Mouse (Mus musculus) cortical plate, adult 2 months (tissue): Measurements from ENCODE around the gene Lgals12. TPM values are rescaled to one million over a fixed set of nuclear protein-coding genes. Genes with fewer than 3 reads are reported as not detected.

Source experiments
- H3K27ac ChIP-seq: fragments of 200-500 bp; 2 replicates; pipeline ENCODE4 v1.5.1; 2012; ENCODE audit warnings: low read length, control low read depth, inconsistent platforms; ENCODE audit not compliant: insufficient read depth
- H3K4me1 ChIP-seq: fragments of 200-500 bp; 2 replicates; pipeline ENCODE4 v1.6.1; 2011; ENCODE audit warnings: low read length; ENCODE audit not compliant: control insufficient read depth, insufficient read depth
- H3K4me3 ChIP-seq: fragments of 200-500 bp; 2 replicates; pipeline ENCODE4 v1.5.1; 2011; ENCODE audit warnings: mild to moderate bottlenecking, low read length, control low read depth; ENCODE audit not compliant: insufficient read depth
- CTCF ChIP-seq: fragments of 200-500 bp; IDR thresholded peaks from 2 replicates; pipeline ENCODE4 v1.5.1; 2011; ENCODE audit warnings: mild to moderate bottlenecking, control low read depth, low read length; ENCODE audit not compliant: insufficient read depth; ENCODE audit errors: extremely low read depth
- POLR2A ChIP-seq: fragments of 200-500 bp; IDR thresholded peaks from 2 replicates; pipeline ENCODE4 v1.6.1; 2011; ENCODE audit warnings: mild to moderate bottlenecking, low read length, control low read depth; ENCODE audit not compliant: insufficient read depth; ENCODE audit errors: extremely low read depth
- polyA plus RNA-seq: library from polyadenylated mRNA; depleted of rRNA; stranded (reverse); fragments of >200 nt; gene quantifications from 2 replicates; pipeline ENCODE4 v1.2.3, GENCODE M21; 2012; rRNA removed

Lgals12 gene
- polyA plus RNA-seq, result 0.72 and 0.79 TPM in 2 replicates

GRCm38 (mm10) chr19:7606801-7607689 is at the start of gene Lgals12:
TSS of gene Lgals12 (minus strand) at chr19:7607193.
- no peak for TF ChIP-seq CTCF
- no peak for TF ChIP-seq POLR2A
- H3K27ac ChIP-seq, result no peak within 1 kb of the TSS

GRCm38 (mm10) chr19:7648913-7649666 is 42.1 kb upstream of the Lgals12 start:
- Histone ChIP-seq H3K4me1 (no peaks in the 10 kb centered on the region), H3K4me3 (no peak overlapping the region), H3K27ac (no peak overlapping the region)
- no peak for TF ChIP-seq POLR2A
- no peak for TF ChIP-seq CTCF

More at GRCm38 (mm10) chr19:7606801-7607689, at the start of gene Lgals12:
- peak within 1 kb of the TSS; percentile 11; the same call in 1 of the 2 replicates for H3K4me3 ChIP-seq
- no peaks in the 10 kb centered on the region for H3K4me1 ChIP-seq

- H3K27ac ChIP-seq, result no peak overlapping the region
- TF ChIP-seq CTCF (no peak), POLR2A (no peak)
- H3K4me1 ChIP-seq, result no peaks in the 10 kb centered on the region
- H3K4me3 ChIP-seq, result no peak overlapping the region
Observed at GRCm38 (mm10) chr19:7633786-7634185, 26.8 kb upstream of the Lgals12 start.

- no peaks in the 10 kb centered on the region for H3K4me1 ChIP-seq
- TF ChIP-seq CTCF, result no peak
- no peak for TF ChIP-seq POLR2A
- no peak overlapping the region for H3K27ac ChIP-seq
- no peak overlapping the region for H3K4me3 ChIP-seq
Observed at GRCm38 (mm10) chr19:7633021-7633420, 26.0 kb upstream of the Lgals12 start.

GRCm38 (mm10) chr19:7617696-7618095 is 10.7 kb upstream of the Lgals12 start:
- Histone ChIP-seq H3K4me3 (no peak overlapping the region; the same call in 1 of the 2 replicates), H3K4me1 (peaks cover 1% of the 10 kb centered on the region; the same call in 1 of the 2 replicates), H3K27ac (no peak overlapping the region)
- TF ChIP-seq POLR2A (no peak), CTCF (peak; percentile 71)

- Histone ChIP-seq H3K4me1 (peaks cover 1% of the 10 kb centered on the region; the same call in 1 of the 2 replicates), H3K4me3 (no peak overlapping the region), H3K27ac (no peak overlapping the region)
- TF ChIP-seq CTCF, result no peak
- no peak for TF ChIP-seq POLR2A
Observed at GRCm38 (mm10) chr19:7617085-7617484, 10.1 kb upstream of the Lgals12 start.

- H3K4me3 ChIP-seq, result no peak overlapping the region
- H3K4me1 ChIP-seq, result peaks cover 1% of the 10 kb centered on the region; the same call in 1 of the 2 replicates
- TF ChIP-seq POLR2A, result no peak
- TF ChIP-seq CTCF, result no peak
- H3K27ac ChIP-seq, result no peak overlapping the region
Observed at GRCm38 (mm10) chr19:7616231-7616930, 9.4 kb upstream of the Lgals12 start.

GRCm38 (mm10) chr19:7613151-7613550 is 6.2 kb upstream of the Lgals12 start:
- peaks cover 1% of the 10 kb centered on the region; the same call in 1 of the 2 replicates for H3K4me1 ChIP-seq
- H3K27ac ChIP-seq, result no peak overlapping the region
- no peak overlapping the region for H3K4me3 ChIP-seq
- TF ChIP-seq CTCF (no peak), POLR2A (no peak)
